Mouse (Mus musculus): ENCODE measurements around the gene Inhbc. TPM values are rescaled to one million over a fixed set of nuclear protein-coding genes. Genes with fewer than 3 reads are reported as not detected.
"Not testable (repeated sequence)": the region's sequence is repeated elsewhere in the genome, so short reads cannot be mapped to it uniquely, and the experiment has no call there.

Inhbc gene
- total and polyA plus RNA-seq, 2 experiments from 2014 or later: not detected

GRCm38 (mm10) chr10:127322178-127322577 lies 48.1 kb downstream of the Inhbc start:
- H3K27ac ChIP-seq (ENCODE audit: low read depth): no peak overlapping the region
- TF ChIP-seq EP300 (IDR thresholded peaks at IDR 0.05; ENCODE audit: low read depth) (no peak), CTCF (IDR thresholded peaks at IDR 0.05; ENCODE audit: low read depth) (no peak)
- no peak overlapping the region for H3K9ac ChIP-seq (replicated peaks; ENCODE audit: low read depth, low read length)
- DNase-seq (ENCODE audit: low spot score) (no peak), ATAC-seq (ENCODE audit: insufficient read depth, low read depth) (no peak)
- H3K4me1 ChIP-seq (ENCODE audit: control insufficient read depth, insufficient read depth): peaks cover 12% of the 10 kb centered on the region
- no peak overlapping the region for H3K4me2 ChIP-seq (ENCODE audit: low read depth, low read length)
- H3K36me3 ChIP-seq (replicated peaks; ENCODE audit: control insufficient read depth, insufficient read depth, low read length): no peaks in the 10 kb centered on the region
- WGBS: 49% methylated on average over 13 of the region's 13 CpGs
- H3K4me3 ChIP-seq (ENCODE audit: low read depth, low read length): no peak overlapping the region
- H3K9me3 ChIP-seq (replicated peaks; ENCODE audit: control insufficient read depth, low read length): no peaks in the 10 kb centered on the region
- H3K27me3 ChIP-seq (ENCODE audit: control insufficient read depth, insufficient read depth, low read length): peaks cover 37% of the 10 kb centered on the region

DNA sequence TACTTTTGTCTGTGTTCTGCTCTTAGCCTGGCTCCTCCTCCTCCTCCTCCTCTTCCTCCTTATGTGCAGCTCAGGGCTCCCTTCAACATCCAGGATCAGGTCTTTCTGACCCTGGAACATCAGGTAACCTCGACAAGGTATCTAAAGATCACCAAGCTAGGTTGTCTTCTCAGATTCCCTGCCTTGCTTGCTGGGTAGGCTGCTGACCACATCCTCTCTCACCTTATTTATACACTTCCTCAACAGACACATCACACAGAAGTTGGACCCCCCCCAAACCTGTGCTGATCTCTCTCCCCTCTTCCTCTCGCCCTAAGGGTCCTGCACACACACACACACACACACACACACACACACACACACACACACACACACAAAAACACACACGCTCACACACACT lies 48.6 kb downstream of the Inhbc start, which contains the start of gene Arhgap9:
Gene Arhgap9, plus strand, starts transcription at position 344 of the 400 bp plus-strand sequence.
- TF ChIP-seq EP300 (IDR thresholded peaks at IDR 0.05; ENCODE audit: low read depth) (no peak), CTCF (IDR thresholded peaks at IDR 0.05; ENCODE audit: low read depth) (no peak)
- Histone ChIP-seq H3K27ac (ENCODE audit: low read depth) (no peak within 1 kb of the TSS; the same call in 1 of the 2 replicates), H3K4me3 (ENCODE audit: low read depth, low read length) (no peak within 1 kb of the TSS), H3K27me3 (ENCODE audit: control insufficient read depth, insufficient read depth, low read length) (peaks cover 31% of the 10 kb centered on the region), H3K9ac (replicated peaks; ENCODE audit: low read depth, low read length) (no peak within 1 kb of the TSS), H3K9me3 (replicated peaks; ENCODE audit: control insufficient read depth, low read length) (no peaks in the 10 kb centered on the region), H3K4me1 (ENCODE audit: control insufficient read depth, insufficient read depth) (peaks cover 11% of the 10 kb centered on the region), H3K4me2 (ENCODE audit: low read depth, low read length) (no peak within 1 kb of the TSS), H3K36me3 (replicated peaks; ENCODE audit: control insufficient read depth, insufficient read depth, low read length) (no peaks in the 10 kb centered on the region)
- ATAC-seq (ENCODE audit: insufficient read depth, low read depth) (no peak), DNase-seq (ENCODE audit: low spot score) (no peak)
- WGBS: 69% methylated on average over 3 of the region's 3 CpGs

- no peaks in the 10 kb centered on the region for H3K9me3 ChIP-seq (replicated peaks; ENCODE audit: control insufficient read depth, low read length)
- H3K4me3 ChIP-seq (ENCODE audit: low read depth, low read length): no peak overlapping the region
- 70% methylated on average over 7 of the region's 7 CpGs for WGBS
- ATAC-seq (ENCODE audit: insufficient read depth, low read depth): no peak
- no peaks in the 10 kb centered on the region for H3K36me3 ChIP-seq (replicated peaks; ENCODE audit: control insufficient read depth, insufficient read depth, low read length)
- H3K9ac ChIP-seq (replicated peaks; ENCODE audit: low read depth, low read length): no peak overlapping the region
- TF ChIP-seq EP300 (IDR thresholded peaks at IDR 0.05; ENCODE audit: low read depth) (no peak), CTCF (IDR thresholded peaks at IDR 0.05; ENCODE audit: low read depth) (no peak)
- H3K27me3 ChIP-seq (ENCODE audit: control insufficient read depth, insufficient read depth, low read length): peaks cover 16% of the 10 kb centered on the region
- no peak for DNase-seq (ENCODE audit: low spot score)
- H3K4me1 ChIP-seq (ENCODE audit: control insufficient read depth, insufficient read depth): no peaks in the 10 kb centered on the region
- H3K4me2 ChIP-seq (ENCODE audit: low read depth, low read length): no peak overlapping the region
- H3K27ac ChIP-seq (ENCODE audit: low read depth): no peak overlapping the region
Measured at GRCm38 (mm10) chr10:127319969-127320368, 50.3 kb downstream of the Inhbc start.

- ATAC-seq (ENCODE audit: insufficient read depth, low read depth) (no peak), DNase-seq (ENCODE audit: low spot score) (no peak)
- H3K27ac ChIP-seq (ENCODE audit: low read depth): no peak overlapping the region
- H3K4me2 ChIP-seq (ENCODE audit: low read depth, low read length): no peak overlapping the region
- no peaks in the 10 kb centered on the region for H3K36me3 ChIP-seq (replicated peaks; ENCODE audit: control insufficient read depth, insufficient read depth, low read length)
- 32% methylated on average over 4 of the region's 4 CpGs for WGBS
- H3K9me3 ChIP-seq (replicated peaks; ENCODE audit: control insufficient read depth, low read length): no peaks in the 10 kb centered on the region
- no peak for TF ChIP-seq CTCF (IDR thresholded peaks at IDR 0.05; ENCODE audit: low read depth)
- no peak for TF ChIP-seq EP300 (IDR thresholded peaks at IDR 0.05; ENCODE audit: low read depth)
- H3K27me3 ChIP-seq (ENCODE audit: control insufficient read depth, insufficient read depth, low read length): 0 out of 2 replicates have a peak, but pooled peaks cover 4% of the 10 kb centered on the region
- no peaks in the 10 kb centered on the region for H3K4me1 ChIP-seq (ENCODE audit: control insufficient read depth, insufficient read depth)
- H3K4me3 ChIP-seq (ENCODE audit: low read depth, low read length): no peak overlapping the region
- H3K9ac ChIP-seq (replicated peaks; ENCODE audit: low read depth, low read length): no peak overlapping the region
Measured at GRCm38 (mm10) chr10:127318009-127318408, 52.2 kb downstream of the Inhbc start.

- Histone ChIP-seq H3K4me1 (ENCODE audit: control insufficient read depth, insufficient read depth) (no peaks in the 10 kb centered on the region), H3K27me3 (ENCODE audit: control insufficient read depth, insufficient read depth, low read length) (no peaks in the 10 kb centered on the region), H3K36me3 (replicated peaks; ENCODE audit: control insufficient read depth, insufficient read depth, low read length) (no peaks in the 10 kb centered on the region), H3K4me2 (ENCODE audit: low read depth, low read length) (no peak overlapping the region), H3K27ac (ENCODE audit: low read depth) (no peak overlapping the region), H3K9me3 (replicated peaks; ENCODE audit: control insufficient read depth, low read length) (no peaks in the 10 kb centered on the region), H3K4me3 (ENCODE audit: low read depth, low read length) (no peak overlapping the region), H3K9ac (replicated peaks; ENCODE audit: low read depth, low read length) (no peak overlapping the region)
- WGBS: 49% methylated on average over 2 of the region's 2 CpGs
- no peak for ATAC-seq (ENCODE audit: insufficient read depth, low read depth)
- no peak for DNase-seq (ENCODE audit: low spot score)
- no peak for TF ChIP-seq CTCF (IDR thresholded peaks at IDR 0.05; ENCODE audit: low read depth)
- no peak for TF ChIP-seq EP300 (IDR thresholded peaks at IDR 0.05; ENCODE audit: low read depth)
Measured at GRCm38 (mm10) chr10:127317277-127317676, 53.0 kb downstream of the Inhbc start.

GRCm38 (mm10) chr10:127314950-127315349 lies 55.3 kb downstream of the Inhbc start:
- 76% methylated on average over 1 of the region's 1 CpGs for WGBS
- not testable (repeated sequence) for DNase-seq (ENCODE audit: low spot score); H3K9ac ChIP-seq (replicated peaks; ENCODE audit: low read depth, low read length); H3K4me3 ChIP-seq (ENCODE audit: low read depth, low read length); H3K36me3 ChIP-seq (replicated peaks; ENCODE audit: control insufficient read depth, insufficient read depth, low read length); H3K27ac ChIP-seq (ENCODE audit: low read depth); H3K9me3 ChIP-seq (replicated peaks; ENCODE audit: control insufficient read depth, low read length); H3K4me1 ChIP-seq (ENCODE audit: control insufficient read depth, insufficient read depth); ATAC-seq (ENCODE audit: insufficient read depth, low read depth); H3K4me2 ChIP-seq (ENCODE audit: low read depth, low read length); H3K27me3 ChIP-seq (ENCODE audit: control insufficient read depth, insufficient read depth, low read length)

GRCm38 (mm10) chr10:127313516-127313915 lies 56.7 kb downstream of the Inhbc start:
- not testable (repeated sequence) for H3K9ac ChIP-seq (replicated peaks; ENCODE audit: low read depth, low read length); H3K27me3 ChIP-seq (ENCODE audit: control insufficient read depth, insufficient read depth, low read length); H3K4me2 ChIP-seq (ENCODE audit: low read depth, low read length); H3K36me3 ChIP-seq (replicated peaks; ENCODE audit: control insufficient read depth, insufficient read depth, low read length); H3K9me3 ChIP-seq (replicated peaks; ENCODE audit: control insufficient read depth, low read length); H3K27ac ChIP-seq (ENCODE audit: low read depth); H3K4me3 ChIP-seq (ENCODE audit: low read depth, low read length); DNase-seq (ENCODE audit: low spot score); ATAC-seq (ENCODE audit: insufficient read depth, low read depth); H3K4me1 ChIP-seq (ENCODE audit: control insufficient read depth, insufficient read depth)
- WGBS: 92% methylated on average over 5 of the region's 5 CpGs

Data from heart, postnatal 0 days (tissue).